Mouse (Mus musculus) ES-E14 (cell line): ENCODE measurements around the gene Hdac6.
"Not testable (repeated sequence)": the region's sequence is repeated elsewhere in the genome, so short reads cannot be mapped to it uniquely, and the experiment has no call there.

Source experiments
- HCFC1 ChIP-seq: IDR thresholded peaks from 2 replicates; pipeline ENCODE4 v1.6.1; 2012; ENCODE audit warnings: low read length, inconsistent platforms, borderline replicate concordance; ENCODE audit not compliant: insufficient read depth
- ZNF384 ChIP-seq: IDR thresholded peaks from 2 replicates; pipeline ENCODE4 v1.6.1; 2012; ENCODE audit warnings: low read depth, low read length, inconsistent platforms

DNA sequence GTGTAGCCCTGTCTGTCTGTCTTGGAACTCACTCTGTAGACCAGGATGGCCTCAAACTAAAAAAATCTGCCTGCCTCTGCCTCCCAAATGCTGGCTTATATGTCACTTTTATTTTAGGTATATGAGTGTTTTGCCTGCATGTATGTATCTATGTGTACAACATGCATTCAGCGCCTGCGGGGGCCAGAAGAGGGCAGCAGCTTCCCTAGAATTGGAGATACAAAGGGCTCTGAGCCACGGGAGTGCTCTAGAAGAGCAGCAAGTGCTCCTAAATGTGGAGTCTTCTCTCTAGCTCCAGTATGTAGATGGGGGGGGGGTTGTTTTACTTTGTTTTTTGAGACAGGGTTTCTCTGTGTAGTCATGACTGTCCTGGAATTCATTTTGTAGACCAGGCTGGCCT, 32.0 kb downstream of the Hdac6 start:
- TF ChIP-seq ZNF384, HCFC1: not testable (repeated sequence)
